Mouse (Mus musculus): ENCODE results near the gene Tcaim. TPM values are rescaled to one million over a fixed set of nuclear protein-coding genes. Genes with fewer than 3 reads are reported as not detected.
A peak's percentile ranks its signal among the peaks of the same experiment; 100 is the strongest.
"Not testable (repeated sequence)": the region's sequence is repeated elsewhere in the genome, so short reads cannot be mapped to it uniquely, and the experiment has no call there.

The Tcaim gene
- polyA plus RNA-seq (2015; fragmentation: Nextera tagmentation; extraction: Ambion mirVana): 6.2 and 7.4 TPM in 2 replicates

- DNase-seq (ENCODE audit: low spot score): peak; percentile 95
Observed at GRCm38 (mm10) chr9:122805053-122805844, at the start of gene Tcaim. Gene Tcaim, plus strand, starts transcription at chr9:122805539.

DNA sequence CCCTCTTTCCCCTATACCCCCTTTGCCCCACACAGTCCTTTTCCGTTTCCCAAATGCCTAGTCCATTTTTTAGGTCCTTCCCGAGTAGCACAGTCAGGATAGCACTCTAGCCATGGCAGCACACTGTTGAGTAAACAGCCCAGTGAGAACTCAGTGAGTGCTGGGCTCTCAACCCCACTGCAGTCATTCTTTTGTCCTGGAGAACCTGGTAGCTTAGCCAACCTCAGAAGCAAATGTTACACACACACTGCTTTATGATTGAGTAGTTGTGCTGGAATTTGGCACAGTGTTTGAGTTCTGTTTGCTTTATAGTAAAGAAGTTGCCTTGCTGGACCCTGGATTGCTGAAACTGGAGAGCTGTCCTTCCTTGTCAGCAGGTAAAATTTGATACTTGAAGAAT is 47.7 kb upstream of the Tcaim start:
- DNase-seq (ENCODE audit: low spot score): no peak

- DNase-seq (ENCODE audit: low spot score): no peak
Observed at GRCm38 (mm10) chr9:122760111-122760510, 45.2 kb upstream of the Tcaim start.

GRCm38 (mm10) chr9:122785231-122785630 is 20.1 kb upstream of the Tcaim start:
- DNase-seq (ENCODE audit: low spot score): no peak

- DNase-seq (ENCODE audit: low spot score): no peak
Observed at GRCm38 (mm10) chr9:122786534-122786933, 18.8 kb upstream of the Tcaim start.

DNA sequence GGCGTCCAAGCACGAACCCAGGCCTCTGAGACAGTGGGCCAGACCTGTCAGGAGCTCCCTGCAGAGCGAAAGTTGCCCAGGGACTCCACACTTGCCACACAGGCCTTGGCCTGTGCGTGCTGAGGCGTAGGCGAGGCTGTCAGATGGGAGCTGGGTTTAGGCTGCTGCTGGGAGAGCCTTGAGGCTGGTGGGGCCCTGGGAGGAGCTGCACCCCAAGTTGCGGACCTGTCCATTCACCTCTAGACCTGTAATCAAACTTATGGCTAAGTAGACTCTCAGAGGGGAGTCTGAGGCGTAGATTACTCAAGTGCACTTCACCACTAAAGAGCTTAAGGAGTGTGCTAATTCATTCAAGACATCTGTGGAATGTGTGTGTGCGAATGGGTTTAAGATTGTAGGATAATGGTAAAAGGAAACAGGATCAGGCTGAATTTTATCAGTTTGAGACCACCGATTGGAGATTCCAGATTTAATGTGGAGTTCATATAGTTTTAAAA is 554 bp downstream of the Tcaim start:
- no peak for DNase-seq (ENCODE audit: low spot score)

GRCm38 (mm10) chr9:122807186-122807585 is 1.8 kb downstream of the Tcaim start:
- DNase-seq (ENCODE audit: low spot score): no peak

DNA sequence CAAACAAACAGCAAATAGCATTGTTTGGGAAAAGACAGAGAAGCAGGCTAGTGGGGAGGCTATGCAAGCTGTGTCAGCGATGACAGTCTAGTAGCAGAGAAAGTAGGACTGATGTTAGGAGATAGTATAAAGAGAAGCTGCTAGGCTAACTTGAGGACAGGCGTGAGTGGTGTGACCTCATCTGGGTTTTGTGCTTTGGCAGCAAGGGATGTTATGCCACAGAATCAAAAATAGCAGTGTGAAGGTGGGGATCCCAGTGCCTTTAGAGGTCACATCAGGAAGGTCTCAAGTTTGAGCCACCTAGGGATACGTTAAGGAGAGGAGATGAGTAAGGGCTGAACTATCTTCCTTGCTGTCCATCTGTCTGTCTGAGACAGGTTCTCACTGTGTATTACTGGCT is 4.9 kb downstream of the Tcaim start:
- DNase-seq (ENCODE audit: low spot score): no peak

DNA sequence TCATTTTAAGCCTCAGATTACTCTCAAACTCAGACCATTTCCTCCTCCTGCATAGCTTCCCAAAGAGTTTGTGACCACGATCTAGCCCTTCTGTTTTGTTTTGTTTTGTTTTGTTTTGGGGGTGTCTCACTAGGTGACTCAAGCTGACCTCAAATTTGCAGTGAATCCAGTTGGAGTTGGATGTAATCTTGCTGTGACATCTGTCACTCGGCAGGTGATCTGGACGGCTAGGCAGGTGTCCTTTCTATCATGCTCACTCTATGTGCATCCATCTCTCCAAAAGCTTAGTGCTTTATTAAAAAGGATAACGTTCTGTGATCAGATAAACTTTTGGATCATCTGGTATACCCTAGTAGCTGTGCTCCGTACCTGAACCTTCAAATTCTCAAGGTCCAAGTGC is 7.0 kb downstream of the Tcaim start:
- DNase-seq (ENCODE audit: low spot score): no peak

GRCm38 (mm10) chr9:122814775-122815174 is 9.4 kb downstream of the Tcaim start:
- DNase-seq (ENCODE audit: low spot score): no peak

GRCm38 (mm10) chr9:122815239-122815851 is 10.0 kb downstream of the Tcaim start:
- no peak for DNase-seq (ENCODE audit: low spot score)

- no peak for DNase-seq (ENCODE audit: low spot score)
Observed at GRCm38 (mm10) chr9:122823374-122824017, 18.2 kb downstream of the Tcaim start.

- no peak for DNase-seq (ENCODE audit: low spot score)
Observed at GRCm38 (mm10) chr9:122826743-122827142, 21.4 kb downstream of the Tcaim start.

DNA sequence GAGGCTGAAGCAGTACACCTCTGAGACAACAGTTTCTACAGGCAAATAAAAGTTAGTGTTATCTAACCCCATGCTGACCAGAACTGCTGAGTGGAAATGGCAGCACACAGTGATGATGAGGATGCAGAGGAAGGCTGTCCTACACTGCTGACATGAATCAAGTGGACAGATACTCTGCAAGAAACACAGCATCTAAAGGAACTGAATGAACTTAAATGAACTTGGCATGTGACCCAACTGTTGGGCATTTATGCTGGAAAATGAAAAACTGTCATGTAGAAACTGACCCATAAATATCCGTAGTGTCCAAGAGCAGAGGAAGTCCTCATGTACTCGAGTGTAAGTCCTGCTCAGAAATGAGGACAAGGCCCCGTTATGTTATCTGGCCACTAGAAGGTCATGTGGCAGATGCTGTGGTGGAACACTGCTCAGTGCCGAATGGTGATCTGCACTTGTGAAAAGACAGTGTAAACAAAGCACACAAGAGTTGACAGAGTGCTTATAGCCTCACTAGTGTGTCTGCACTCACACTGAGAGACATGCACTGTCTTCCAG is 24.6 kb downstream of the Tcaim start:
- DNase-seq (ENCODE audit: low spot score): no peak

DNA sequence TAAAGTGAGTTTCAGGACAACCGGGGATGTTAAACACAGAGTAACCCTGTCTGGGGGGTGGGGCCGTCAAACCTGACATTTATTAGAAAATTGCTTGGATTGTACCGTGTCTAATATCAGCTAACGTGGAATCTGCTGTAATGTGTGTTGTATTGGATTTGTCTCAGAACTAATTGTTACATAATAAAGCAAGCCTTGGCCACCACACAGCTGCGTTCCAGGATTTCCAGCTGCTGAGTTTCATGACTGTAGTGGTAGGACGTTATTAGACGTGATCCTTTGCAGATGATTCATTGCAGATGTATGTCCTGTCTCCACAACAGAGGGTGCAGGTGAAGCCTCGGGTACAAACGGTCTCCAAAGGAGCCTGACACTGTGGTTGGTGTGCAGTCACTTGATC is 30.8 kb downstream of the Tcaim start:
- no peak for DNase-seq (ENCODE audit: low spot score)

GRCm38 (mm10) chr9:122836790-122837189 is 31.5 kb downstream of the Tcaim start:
- DNase-seq (ENCODE audit: low spot score): no peak

DNA sequence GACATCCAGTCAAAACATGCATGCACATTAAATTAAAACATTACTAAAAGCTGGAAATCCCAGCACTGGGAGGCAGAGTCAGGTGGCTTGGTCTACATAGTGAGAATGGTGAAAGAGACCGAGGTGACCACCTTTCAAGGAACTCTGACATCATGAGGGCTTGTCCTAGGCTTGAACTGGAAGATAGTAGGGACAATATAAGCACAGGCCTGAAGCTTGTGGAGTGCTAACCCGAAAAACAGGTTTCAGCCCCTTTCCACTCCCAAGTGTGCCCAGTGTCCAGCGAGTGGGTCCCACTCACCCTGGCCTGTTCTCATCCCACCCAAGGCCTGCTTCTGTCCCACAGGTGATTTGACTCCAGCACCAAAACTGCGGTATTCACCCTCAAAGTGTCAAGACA is 31.9 kb downstream of the Tcaim start:
- DNase-seq (ENCODE audit: low spot score): no peak

DNA sequence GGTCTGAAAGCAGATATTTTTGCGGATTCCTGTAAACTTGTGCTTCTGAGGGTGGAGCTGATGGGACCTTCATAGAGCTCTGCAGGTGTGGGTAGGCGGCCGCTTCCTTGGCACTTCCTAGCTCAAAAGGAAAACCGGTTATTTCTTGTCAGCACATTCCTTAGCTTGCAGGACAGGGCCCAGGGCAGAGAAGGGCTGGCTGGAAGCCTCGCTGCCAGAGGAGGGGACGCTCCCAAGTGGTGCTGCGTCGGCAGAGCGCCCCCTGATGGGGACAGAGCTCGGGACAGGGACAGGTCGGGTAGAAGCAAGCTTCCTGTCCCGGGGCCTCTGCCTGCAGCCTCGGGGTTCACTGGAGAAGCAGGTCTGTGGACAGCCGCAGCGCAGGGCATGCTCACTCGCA is 32.3 kb downstream of the Tcaim start:
- peak; percentile 43 for DNase-seq (ENCODE audit: low spot score)

GRCm38 (mm10) chr9:122843760-122844159 is 38.4 kb downstream of the Tcaim start, which contains the start of gene Gm35549:
Gene Gm35549, minus strand, starts transcription at chr9:122844035.
- no peak for DNase-seq (ENCODE audit: low spot score)

- DNase-seq (ENCODE audit: low spot score): no peak
Observed at GRCm38 (mm10) chr9:122845621-122846020, 40.3 kb downstream of the Tcaim start.

DNA sequence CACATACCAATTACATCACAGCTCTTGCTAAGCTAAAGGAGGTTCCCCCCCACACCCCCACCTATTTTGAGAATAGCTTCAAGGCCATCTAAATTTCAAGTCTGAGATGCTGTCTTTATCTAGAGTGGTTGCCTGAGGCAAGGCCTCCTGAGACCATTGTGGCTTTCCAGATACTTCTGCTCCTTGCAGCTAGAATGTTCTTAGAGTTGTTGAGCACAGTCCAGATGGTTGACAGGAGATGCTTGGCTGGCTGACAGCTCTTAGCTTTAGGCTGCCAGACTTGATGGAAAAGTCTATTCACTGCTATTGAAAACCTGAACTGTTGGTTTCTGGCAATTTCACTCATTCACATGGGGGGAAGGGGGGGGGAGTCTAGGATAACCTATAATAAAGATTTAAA is 40.8 kb downstream of the Tcaim start:
- no peak for DNase-seq (ENCODE audit: low spot score)

- not testable (repeated sequence) for DNase-seq (ENCODE audit: low spot score)
Observed at GRCm38 (mm10) chr9:122847811-122848311, 42.5 kb downstream of the Tcaim start.

Data from thymus, postnatal 0 days (tissue).